Mouse (Mus musculus): ENCODE measurements around the gene Commd8. TPM values are rescaled to one million over a fixed set of nuclear protein-coding genes. Genes with fewer than 3 reads are reported as not detected.

Gene Commd8
- polyA plus RNA-seq, 1 experiment from 2014 or later: 55.0 TPM

DNA sequence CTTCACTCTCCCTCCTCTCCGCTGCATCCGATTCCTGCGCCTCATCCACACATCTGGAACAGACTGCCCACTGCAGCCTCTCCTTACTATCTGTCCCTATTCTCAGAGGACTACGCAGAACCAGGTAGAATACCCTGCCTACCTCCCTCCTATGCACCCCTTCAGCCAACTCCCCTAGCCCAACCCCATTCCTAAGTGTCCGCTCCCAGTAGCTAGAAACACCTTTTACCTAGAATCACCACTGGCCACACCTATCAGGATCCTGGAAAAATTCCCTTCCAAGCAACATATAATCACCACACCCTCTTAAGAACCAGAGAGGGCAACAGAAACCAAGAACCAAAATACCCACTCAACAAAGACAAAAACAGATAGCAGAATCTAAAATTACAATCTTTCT is 17.1 kb downstream of the Commd8 start:
- Histone ChIP-seq H3K4me2 (ENCODE audit: low read depth, low read length) (no peak overlapping the region), H3K4me3 (ENCODE audit: low read depth, low read length) (no peak overlapping the region), H3K36me3 (replicated peaks; ENCODE audit: insufficient read depth, low read length) (no peaks in the 10 kb centered on the region), H3K27ac (ENCODE audit: low read depth) (no peak overlapping the region), H3K4me1 (ENCODE audit: insufficient read depth) (no peaks in the 10 kb centered on the region), H3K9ac (replicated peaks) (no peak overlapping the region), H3K27me3 (ENCODE audit: insufficient read depth, low read length) (no peaks in the 10 kb centered on the region), H3K9me3 (ENCODE audit: low read length) (no peaks in the 10 kb centered on the region)
- 82% methylated on average over 5 of the region's 5 CpGs for WGBS (ENCODE audit: insufficient replicate concordance)
- DNase-seq (no peak), ATAC-seq (no peak)
- TF ChIP-seq EP300 (IDR thresholded peaks at IDR 0.05; ENCODE audit: low read depth): no peak
- TF ChIP-seq CTCF (IDR thresholded peaks at IDR 0.05; ENCODE audit: low read depth): no peak

DNA sequence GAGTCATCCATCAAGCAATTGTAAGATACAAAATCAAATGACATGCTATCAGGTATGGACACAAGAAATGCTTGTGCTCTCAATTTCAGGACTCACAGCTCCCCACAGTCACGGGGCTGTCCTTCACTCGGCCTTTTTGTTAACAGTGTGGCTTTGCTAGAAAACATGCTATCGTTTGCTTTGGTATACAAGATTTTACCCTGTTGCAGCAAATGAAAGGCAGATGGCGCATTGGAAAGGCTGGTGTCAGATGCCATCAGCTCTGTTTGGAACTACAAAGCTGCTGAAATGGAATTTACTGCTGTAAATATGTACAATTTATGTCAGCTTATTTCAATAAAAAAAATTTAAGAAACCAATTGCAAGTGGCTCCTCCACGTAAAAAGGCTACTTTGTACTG is 19.3 kb downstream of the Commd8 start:
- Histone ChIP-seq H3K4me2 (ENCODE audit: low read depth, low read length) (no peak overlapping the region), H3K27me3 (ENCODE audit: insufficient read depth, low read length) (no peaks in the 10 kb centered on the region), H3K9ac (replicated peaks) (no peak overlapping the region), H3K9me3 (ENCODE audit: low read length) (no peaks in the 10 kb centered on the region), H3K4me1 (ENCODE audit: insufficient read depth) (no peaks in the 10 kb centered on the region), H3K27ac (ENCODE audit: low read depth) (no peak overlapping the region), H3K36me3 (replicated peaks; ENCODE audit: insufficient read depth, low read length) (no peaks in the 10 kb centered on the region), H3K4me3 (ENCODE audit: low read depth, low read length) (no peak overlapping the region)
- TF ChIP-seq EP300 (IDR thresholded peaks at IDR 0.05; ENCODE audit: low read depth) (no peak), CTCF (IDR thresholded peaks at IDR 0.05; ENCODE audit: low read depth) (no peak)
- DNase-seq (no peak), ATAC-seq (no peak)
- WGBS (ENCODE audit: insufficient replicate concordance): 77% methylated on average over 5 of the region's 5 CpGs

DNA sequence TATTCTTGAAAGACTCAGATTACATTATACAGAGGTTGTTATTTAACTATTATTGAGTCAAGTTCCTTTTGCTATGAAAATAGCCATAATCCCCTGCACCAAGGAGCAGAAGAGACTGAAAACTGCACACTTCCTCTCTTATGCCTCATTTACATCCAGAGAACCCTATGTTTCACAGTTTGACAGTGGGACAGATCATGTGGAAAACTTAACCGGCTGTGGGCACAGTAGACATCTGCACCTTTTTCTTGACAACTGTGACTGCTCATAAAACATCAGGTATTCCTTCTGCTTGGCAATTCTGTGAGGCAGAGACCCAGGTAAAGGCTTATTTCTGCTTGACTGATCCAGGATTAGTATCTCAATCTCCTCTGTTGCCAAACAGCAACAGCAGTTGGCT is 28.4 kb downstream of the Commd8 start:
- no peaks in the 10 kb centered on the region for H3K4me1 ChIP-seq (ENCODE audit: insufficient read depth)
- no peak overlapping the region for H3K4me2 ChIP-seq (ENCODE audit: low read depth, low read length)
- no peak for ATAC-seq
- H3K9me3 ChIP-seq (ENCODE audit: low read length): no peaks in the 10 kb centered on the region
- TF ChIP-seq EP300 (IDR thresholded peaks at IDR 0.05; ENCODE audit: low read depth) (no peak), CTCF (IDR thresholded peaks at IDR 0.05; ENCODE audit: low read depth) (no peak)
- no peaks in the 10 kb centered on the region for H3K36me3 ChIP-seq (replicated peaks; ENCODE audit: insufficient read depth, low read length)
- H3K4me3 ChIP-seq (ENCODE audit: low read depth, low read length): no peak overlapping the region
- no peak overlapping the region for H3K27ac ChIP-seq (ENCODE audit: low read depth)
- 71% methylated on average over 1 of the region's 1 CpGs for WGBS (ENCODE audit: insufficient replicate concordance)
- no peaks in the 10 kb centered on the region for H3K27me3 ChIP-seq (ENCODE audit: insufficient read depth, low read length)
- H3K9ac ChIP-seq (replicated peaks): no peak overlapping the region
- DNase-seq: no peak

DNA sequence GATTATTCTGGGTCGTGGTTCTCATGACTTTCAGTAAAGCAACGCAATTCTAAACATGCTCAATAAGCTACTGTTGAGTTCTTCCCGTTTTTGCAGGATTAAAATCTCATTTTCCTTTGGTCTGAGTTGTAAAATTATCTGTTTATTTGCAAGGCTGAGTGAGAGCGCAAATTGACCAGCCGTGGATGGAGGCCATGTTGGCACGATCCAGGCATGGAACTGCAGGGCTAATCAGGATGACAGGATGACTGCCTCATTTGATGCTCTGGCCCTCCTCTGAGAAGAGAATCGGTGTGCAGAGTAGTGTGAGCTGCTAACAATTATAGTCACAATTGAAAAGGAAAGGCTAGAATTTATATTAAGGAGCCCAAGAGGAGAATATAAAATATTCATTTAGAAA is 29.7 kb downstream of the Commd8 start:
- no peaks in the 10 kb centered on the region for H3K9me3 ChIP-seq (ENCODE audit: low read length)
- no peak for DNase-seq
- no peaks in the 10 kb centered on the region for H3K27me3 ChIP-seq (ENCODE audit: insufficient read depth, low read length)
- no peak overlapping the region for H3K4me3 ChIP-seq (ENCODE audit: low read depth, low read length)
- no peaks in the 10 kb centered on the region for H3K36me3 ChIP-seq (replicated peaks; ENCODE audit: insufficient read depth, low read length)
- H3K4me2 ChIP-seq (ENCODE audit: low read depth, low read length): no peak overlapping the region
- peaks cover 3% of the 10 kb centered on the region; the same call in 1 of the 2 replicates for H3K4me1 ChIP-seq (ENCODE audit: insufficient read depth)
- ATAC-seq: no peak
- TF ChIP-seq EP300 (IDR thresholded peaks at IDR 0.05; ENCODE audit: low read depth) (no peak), CTCF (IDR thresholded peaks at IDR 0.05; ENCODE audit: low read depth) (no peak)
- no peak overlapping the region for H3K9ac ChIP-seq (replicated peaks)
- 79% methylated on average over 7 of the region's 7 CpGs for WGBS (ENCODE audit: insufficient replicate concordance)
- H3K27ac ChIP-seq (ENCODE audit: low read depth): no peak overlapping the region

DNA sequence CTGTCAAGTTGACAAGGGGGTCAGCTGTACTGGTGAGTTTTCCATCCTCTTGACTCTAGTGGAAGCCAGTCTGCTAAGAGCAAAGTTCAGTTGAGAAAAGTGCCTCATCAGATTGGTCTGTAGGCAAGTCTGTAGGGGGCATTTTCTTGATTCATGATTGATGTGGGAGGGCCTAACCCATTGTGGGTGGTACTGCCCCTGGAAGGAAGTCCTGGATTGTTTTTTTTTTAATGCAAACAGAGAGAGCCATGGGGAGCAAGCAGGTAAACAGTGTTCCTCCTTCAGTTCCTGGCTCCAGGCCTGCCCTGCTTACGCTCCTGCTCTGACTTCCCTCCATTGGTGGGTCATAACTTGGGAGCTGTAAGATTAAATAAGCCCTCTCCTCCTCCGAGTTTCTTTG is 34.1 kb downstream of the Commd8 start:
- WGBS (ENCODE audit: insufficient replicate concordance): 50% methylated on average over 2 of the region's 2 CpGs
- Histone ChIP-seq H3K27me3 (ENCODE audit: insufficient read depth, low read length) (no peaks in the 10 kb centered on the region), H3K9ac (replicated peaks) (no peak overlapping the region), H3K4me3 (ENCODE audit: low read depth, low read length) (no peak overlapping the region), H3K4me2 (ENCODE audit: low read depth, low read length) (no peak overlapping the region), H3K27ac (ENCODE audit: low read depth) (no peak overlapping the region), H3K36me3 (replicated peaks; ENCODE audit: insufficient read depth, low read length) (no peaks in the 10 kb centered on the region), H3K4me1 (ENCODE audit: insufficient read depth) (peaks cover 3% of the 10 kb centered on the region; the same call in 1 of the 2 replicates), H3K9me3 (ENCODE audit: low read length) (no peaks in the 10 kb centered on the region)
- DNase-seq: no peak
- TF ChIP-seq CTCF (IDR thresholded peaks at IDR 0.05; ENCODE audit: low read depth) (no peak), EP300 (IDR thresholded peaks at IDR 0.05; ENCODE audit: low read depth) (no peak)
- no peak for ATAC-seq

DNA sequence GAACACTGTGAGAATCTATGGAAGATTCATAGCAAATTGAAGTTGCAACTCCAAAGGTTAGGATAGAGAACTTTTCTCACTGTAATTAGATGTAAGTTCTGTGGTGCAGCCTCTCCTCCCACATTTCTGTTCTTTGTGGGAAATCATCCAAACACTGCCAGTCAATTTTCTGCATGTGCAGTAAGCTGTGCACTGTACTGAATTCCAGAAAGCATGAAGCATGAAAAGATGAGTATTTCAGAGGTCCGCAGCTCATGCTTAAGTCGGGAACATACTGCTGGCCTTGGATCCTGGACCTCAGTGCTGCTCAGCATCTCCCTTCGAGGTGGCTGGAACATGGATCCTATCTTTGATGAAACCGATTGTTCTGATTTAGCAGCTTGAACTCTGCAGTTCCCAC is 41.3 kb downstream of the Commd8 start:
- Histone ChIP-seq H3K9ac (replicated peaks) (no peak overlapping the region), H3K27ac (ENCODE audit: low read depth) (no peak overlapping the region), H3K4me2 (ENCODE audit: low read depth, low read length) (no peak overlapping the region), H3K27me3 (ENCODE audit: insufficient read depth, low read length) (no peaks in the 10 kb centered on the region), H3K36me3 (replicated peaks; ENCODE audit: insufficient read depth, low read length) (no peaks in the 10 kb centered on the region), H3K4me3 (ENCODE audit: low read depth, low read length) (no peak overlapping the region), H3K9me3 (ENCODE audit: low read length) (no peaks in the 10 kb centered on the region), H3K4me1 (ENCODE audit: insufficient read depth) (no peaks in the 10 kb centered on the region)
- 78% methylated on average over 4 of the region's 4 CpGs for WGBS (ENCODE audit: insufficient replicate concordance)
- ATAC-seq: no peak
- DNase-seq: no peak
- TF ChIP-seq CTCF (IDR thresholded peaks at IDR 0.05; ENCODE audit: low read depth) (no peak), EP300 (IDR thresholded peaks at IDR 0.05; ENCODE audit: low read depth) (no peak)

Measured in liver, postnatal 0 days (tissue).